Mouse (Mus musculus) yolk sac, embryonic 10.5 days (tissue): ENCODE data around the gene Arvcf.
A peak's percentile ranks its signal among the peaks of the same experiment; 100 is the strongest.

Source experiments
- DNase-seq: peaks from one replicate; pipeline ENCODE4 v3.0.0-alpha.2; 2017; ENCODE audit warnings: low spot score

Gene Arvcf

DNA sequence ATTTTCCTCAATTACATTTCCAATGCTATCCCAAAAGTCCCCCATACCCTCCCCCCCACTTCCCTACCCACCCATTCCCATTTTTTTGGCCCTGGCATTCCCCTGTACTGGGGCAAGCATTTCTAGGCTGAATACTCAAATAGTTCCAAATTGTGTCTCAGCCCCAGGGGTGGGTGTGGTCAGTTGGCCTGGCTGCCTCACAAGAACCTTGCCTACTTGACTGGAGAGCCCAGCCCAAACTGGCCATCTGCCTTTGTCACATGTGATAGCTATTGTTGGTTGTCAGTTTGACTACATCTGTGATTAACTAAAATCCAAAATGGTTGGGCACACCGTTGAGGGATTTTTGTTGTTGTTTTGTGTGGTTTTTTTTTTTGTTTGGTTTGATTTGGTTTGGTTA lies 9.0 kb downstream of the Arvcf start:
- no peak for DNase-seq

DNA sequence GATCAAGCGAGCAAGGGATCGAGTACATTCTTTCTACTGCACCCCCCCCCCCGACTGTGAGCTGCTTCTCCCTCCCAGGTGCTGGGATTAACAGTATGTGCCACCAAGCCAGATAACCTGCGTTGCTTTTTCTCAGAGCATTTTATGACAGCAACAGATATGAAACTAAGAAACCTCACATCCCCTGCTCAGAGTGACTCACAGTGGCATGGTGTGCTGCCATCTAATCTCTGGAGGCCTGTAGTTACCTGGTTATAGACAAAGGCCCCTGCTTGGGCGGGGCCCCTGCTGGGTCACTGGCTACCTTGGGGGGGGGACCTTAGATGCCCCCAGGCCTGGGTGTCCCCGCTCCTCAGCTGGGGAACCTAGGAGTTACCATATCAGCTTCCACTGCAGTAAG lies 10.0 kb downstream of the Arvcf start:
- no peak for DNase-seq

DNA sequence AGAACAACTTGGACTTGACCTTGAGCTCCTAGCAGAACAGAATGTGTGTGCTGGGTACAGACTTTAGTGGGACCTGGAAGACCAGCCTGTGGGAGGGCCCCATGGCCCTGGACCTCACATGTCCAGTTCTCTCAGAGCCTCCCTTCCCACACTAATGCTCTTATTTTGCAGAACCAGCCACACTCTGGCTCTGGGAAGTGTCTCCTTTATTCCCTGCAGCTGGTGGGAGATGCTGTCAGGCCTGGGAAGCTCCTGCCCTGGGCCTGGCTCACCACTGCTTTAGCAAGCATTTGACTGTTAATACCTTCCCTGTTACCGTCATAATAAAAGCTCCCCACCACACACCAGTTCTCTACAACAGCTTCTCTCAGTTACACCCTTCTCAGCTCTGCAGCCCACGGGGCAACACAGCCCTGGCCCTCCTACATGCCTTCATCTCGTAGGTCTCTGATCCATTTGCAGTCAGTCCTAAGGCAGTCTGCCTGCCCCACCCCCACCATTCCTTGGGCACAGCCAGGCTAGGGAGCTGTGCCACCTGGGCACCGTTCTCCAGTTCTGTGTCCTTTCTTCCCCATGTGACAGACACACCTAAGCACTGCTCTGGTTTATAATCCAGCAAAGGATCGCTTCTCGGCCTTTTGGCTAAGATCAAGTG lies 12.3 kb downstream of the Arvcf start:
- peak; percentile 34 for DNase-seq

DNA sequence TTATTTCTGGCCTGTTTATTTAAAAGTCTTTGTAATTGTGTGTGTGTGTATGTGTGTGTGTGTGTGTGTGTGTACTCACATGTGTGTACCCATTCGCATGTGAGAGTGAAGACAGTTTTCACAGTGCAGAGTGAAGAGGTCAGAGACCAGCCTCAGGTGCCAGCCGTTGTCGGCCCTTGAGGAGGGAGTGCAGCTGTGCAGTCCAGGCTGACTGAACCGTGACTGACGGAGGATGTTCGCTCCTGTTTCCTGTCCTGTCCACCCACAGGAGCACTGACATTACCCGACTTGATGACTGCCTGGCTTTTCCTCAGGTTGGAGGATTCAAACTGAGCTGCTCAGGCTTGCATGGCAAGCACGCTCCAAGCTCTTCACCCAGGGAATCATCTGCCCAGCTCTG lies 15.0 kb downstream of the Arvcf start:
- no peak for DNase-seq

DNA sequence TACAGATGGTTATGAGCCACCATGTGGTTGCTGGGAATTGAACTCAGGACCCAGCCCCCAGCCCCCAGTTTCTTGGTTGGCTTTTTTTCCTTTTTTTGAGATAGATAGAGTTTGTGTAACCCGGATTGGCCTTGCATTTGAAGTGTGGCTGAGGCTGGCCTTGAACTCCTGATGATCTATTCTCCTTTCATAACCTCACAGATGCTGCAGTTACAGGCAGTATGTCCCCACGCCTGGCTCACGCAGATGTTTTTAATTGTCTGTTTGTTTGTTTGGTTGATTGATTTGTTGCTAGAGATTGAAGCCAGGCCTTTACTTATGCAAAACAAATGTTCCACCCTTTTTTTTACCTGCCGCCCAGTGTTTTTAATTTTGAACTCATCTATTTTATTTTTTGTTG lies 18.9 kb downstream of the Arvcf start:
- DNase-seq, result no peak

DNA sequence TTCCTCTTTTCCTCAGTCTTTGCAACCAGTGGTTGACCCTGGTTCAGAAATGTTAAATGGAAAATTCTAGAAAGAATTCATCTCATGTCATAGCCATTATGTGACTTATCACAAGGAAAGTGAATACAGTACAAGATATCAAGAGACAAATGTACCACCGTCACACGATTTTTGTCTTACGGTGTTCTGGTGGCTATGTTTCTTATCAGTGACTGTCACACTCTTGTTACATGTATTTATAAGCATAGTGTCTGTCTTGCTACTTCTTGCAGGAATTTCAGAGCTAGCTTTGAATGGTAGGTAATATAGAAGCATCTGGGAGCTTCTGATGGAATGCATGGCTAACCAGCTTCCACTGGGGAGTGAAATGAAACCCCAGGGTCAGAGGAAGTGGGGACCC lies 22.2 kb downstream of the Arvcf start:
- DNase-seq, result no peak

DNA sequence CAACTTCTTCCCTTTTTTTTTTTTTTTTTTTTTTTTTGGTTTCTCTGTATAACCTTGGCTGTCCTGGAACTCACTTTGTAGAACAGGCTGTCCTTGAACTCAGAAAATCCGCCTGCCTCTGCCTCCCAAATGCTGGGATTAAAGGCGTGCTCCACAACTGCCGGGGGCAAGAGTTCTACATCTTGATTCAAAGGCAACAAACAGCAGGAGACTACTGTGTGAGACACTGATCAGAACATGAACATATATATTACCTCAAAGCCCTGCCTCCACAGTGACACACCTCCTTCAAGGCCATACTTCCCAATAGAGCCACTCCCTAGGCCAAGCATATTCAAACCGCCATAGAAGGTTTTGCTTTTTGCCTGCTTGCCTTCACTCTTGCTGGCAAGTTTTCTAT lies 25.6 kb downstream of the Arvcf start:
- DNase-seq, result no peak

DNA sequence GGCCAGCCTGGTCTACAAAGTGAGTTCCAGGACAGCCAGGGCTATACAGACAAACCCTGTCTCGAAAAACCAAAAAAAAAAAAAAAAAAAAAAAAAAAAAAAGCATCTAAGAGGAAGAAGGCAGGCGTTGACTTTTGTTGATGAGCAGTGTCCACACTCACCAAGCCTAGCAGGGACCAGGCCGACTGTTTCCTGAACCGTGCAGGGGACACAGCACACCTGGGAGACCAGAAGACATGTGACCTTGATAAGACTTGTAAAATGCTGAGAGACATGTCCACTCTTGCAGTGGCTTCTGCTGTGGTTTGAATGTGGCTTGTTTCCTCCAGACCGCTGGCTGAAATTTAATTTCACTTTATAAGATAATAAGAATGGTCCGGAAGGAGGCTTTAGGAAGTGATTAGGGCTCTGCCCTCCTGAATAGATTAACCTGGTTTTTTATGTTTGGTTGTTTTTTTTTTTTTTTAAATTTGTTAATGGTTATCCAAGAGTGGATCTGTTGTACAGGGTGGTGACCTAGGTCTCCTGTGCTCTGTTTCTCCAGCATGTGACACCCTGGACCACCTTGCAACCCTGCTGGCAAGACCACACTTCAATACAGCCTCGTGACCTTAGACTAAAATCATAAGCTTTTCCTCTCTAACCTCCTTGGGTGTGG lies 28.4 kb downstream of the Arvcf start:
- peak; percentile 62 for DNase-seq

DNA sequence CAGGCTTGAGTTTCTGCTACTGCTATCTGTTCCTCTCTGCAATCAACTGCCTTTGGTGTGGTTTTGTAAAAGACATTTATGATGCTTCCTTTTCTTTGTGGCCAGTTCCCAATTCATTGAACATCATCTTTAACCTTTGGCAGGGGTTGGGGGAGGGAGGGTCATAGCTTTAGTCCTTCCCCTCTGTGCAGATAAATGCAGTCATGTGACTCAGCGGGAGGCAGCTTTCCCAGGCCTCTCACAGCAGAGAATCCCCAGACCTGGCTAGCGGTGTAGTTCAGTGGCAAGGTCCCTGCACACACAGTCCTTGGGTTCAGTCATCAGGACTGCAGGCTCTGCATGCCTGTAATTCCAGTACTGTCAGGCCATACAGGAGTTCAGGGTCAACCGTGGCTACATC lies 29.2 kb downstream of the Arvcf start:
- peak; percentile 79 for DNase-seq

DNA sequence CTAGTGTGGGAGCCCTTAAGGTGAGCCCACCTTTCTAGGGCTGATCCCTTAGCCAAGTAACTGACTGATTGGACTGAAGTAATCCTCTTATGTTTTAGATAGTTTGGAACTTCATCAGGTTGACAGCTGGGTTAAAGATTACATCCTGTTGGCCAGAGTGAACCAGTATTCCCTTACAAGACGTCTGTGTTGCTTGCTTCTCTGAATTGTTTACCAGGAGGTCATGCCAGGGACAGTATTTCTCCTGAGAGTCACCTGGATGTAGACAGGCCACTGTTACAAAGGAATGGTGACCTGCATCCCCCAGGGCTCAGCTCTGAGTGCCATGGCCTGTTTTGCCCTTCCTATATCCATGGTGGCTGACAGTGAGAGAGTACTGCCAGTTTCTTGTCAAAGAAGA lies 30.5 kb downstream of the Arvcf start:
- DNase-seq, result no peak

DNA sequence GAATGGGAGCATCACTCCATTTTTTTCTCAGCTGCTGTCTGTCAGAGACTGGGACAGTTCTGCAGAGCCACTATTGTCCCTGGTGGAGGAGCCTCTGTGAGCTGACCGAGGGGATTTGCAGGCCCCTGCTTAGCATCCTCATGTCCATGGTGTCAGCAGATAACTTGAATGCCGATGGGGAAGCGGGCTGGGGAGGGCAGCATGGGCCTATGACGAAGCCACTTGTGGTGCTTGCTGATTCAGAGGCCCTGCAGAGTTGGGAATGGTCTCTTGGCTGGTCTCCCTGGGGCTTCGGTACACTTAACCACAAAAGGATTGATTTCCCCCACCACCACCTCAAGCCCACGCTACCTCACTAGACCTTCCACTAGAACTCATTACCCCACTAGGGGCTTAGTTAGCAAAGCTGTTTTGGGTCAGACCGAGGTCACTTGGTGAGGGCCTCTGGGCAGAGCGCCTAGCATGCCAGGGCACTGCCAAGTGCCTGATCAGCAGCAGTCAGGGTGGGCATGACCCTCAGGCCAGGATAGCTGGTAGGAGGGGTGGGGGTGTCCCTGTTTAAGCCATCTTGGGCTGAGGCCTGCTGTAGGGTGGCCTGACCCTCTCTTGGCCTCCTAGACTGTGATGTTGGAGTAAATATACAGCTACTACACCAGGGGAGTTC lies 31.5 kb downstream of the Arvcf start:
- no peak for DNase-seq

DNA sequence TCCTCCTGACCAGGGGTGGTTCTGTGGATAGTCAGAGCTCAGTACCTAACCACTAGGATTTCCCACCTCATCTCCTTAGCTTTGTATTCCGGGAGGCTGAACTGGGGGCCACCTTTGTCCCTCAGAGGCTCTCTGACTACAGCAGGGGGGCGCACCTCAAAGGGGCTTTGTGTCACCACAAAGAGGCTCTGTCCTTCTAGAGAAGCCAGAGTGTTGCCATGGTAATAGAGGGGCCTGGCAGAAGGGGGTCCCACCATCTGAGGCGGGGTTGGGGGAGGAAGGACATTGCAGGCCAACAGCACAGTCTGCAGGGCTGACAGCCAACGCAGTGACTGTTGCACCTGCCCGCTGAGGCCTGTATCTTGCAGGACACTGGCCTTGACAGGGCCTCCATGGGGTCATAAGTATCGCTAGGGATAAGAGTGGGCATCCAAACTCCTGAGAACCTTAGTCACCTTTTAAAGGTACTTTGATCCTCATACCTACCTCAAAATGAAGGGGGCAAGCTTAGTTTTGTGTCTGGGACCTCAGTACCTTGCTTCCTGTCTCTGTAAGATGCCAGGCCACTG lies 32.6 kb downstream of the Arvcf start:
- DNase-seq, result no peak

DNA sequence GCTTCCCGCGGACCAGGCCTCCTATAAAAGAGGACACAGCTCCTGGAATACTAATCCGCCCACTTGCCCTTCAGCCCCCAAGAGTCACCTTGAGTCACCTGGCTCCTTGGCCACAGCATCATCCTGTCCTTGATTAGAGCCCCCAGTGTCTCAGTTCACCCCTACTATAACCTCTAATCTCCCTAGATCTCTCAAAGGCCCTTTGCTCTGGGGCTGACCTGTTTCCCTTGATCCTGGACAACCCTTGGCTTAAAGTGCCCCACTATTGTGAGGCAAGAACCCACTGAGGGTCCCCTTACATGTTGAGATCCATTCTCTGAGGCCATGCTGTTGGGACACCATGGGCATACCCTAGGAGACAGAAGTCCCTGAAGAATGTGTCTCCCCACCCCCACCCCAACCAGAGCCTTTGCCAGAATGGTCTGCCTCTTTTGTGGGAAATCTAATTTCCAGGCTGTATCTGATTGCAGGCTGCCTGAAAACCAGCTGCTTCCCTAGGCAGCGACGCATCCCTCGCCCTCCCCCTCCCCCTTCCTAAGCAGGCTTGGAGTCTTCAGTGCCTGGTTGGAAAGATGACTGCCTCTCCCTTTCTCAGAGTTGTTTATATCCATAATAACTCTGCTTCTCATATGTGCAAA lies 33.8 kb downstream of the Arvcf start:
- peak; percentile 57 for DNase-seq

DNA sequence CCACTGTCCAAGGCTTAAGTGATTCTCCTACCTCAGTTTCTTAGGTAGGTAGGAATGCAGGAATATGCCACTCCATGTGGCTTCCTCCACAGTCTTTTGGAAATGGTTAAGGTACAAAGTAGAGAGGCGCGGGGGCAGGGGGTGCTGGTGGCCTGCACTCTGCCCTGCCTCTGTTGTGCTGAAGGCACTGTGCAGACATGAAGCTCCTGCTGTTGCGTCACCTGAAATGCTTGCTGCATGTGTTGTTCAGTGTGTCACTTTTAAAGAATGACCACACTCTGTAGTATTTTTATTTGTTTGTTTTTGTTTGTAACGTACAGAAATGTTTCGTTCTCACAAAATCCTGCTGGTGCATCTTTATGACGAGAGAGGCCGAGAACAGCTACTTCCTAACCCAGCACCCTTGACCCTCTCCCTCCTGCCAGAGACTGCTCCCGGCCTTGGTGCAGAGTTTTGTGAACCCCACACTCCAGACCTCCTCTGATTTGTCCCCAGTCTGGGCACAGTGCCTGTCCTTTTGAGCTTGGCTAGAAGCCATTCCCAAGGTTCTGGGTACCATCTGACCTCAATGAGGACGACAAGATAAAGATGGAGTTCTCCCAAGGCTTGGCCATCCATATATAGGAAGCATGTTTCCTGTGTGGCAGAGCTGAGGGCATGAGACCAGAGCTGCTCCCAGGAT lies 35.2 kb downstream of the Arvcf start:
- no peak for DNase-seq

DNA sequence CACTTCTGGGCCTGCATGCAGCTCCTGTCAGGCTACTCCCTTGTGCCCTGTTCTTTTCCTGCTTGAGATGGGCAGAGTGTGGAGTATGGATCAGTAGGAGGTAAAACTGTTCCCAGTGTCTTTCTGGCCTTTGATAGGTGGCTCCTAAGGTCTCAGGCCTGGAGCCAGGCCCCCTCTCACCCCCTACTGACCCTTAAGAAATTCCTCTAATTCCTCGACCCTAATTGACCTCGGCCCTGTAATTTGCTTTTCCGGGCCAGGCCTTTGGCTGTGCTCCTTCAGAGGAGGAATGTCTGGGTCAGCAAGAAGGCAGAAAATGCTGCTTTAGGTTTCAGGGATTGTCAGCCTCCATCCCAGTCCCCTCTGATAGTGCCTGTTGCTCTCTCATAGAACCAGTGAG lies 35.8 kb downstream of the Arvcf start:
- peak; percentile 58 for DNase-seq

DNA sequence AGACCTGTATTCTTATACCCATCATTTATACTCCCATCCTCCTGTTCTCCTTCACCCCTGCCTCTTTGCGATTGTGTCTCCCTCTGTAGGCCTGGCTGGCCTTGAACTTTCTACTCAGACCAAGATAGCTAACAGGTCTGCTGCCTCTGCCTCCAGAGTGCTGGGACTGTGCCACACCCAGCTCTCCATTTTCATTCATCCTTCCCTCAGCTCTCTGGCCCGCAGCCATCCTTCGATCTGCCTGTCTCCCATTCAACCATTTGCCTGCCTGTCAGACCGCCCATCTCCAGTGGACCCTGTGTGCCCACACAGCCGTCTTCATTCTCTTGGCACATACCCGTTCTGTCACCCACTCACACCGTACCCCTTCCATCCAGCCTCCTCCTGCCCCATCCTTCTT lies 36.2 kb downstream of the Arvcf start:
- DNase-seq, result no peak

DNA sequence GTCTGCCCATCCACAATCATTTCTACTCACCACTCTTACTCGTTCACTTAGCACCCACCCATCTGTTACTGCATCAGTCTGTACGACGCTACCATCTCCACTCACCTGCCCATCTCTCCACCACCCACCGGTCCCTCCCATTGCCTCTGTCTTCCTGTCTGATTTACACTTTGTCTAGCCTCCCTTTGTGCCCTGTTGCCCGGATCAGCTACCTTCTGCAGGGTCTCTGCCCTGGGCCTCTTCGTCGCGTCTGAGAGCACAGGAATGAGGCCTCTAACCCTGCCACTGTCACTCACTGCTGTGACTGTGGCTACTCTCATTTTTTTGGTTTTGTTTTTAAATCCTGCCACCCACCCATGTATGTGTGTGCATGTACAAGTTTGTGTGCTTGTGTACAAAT lies 36.7 kb downstream of the Arvcf start:
- DNase-seq, result no peak

DNA sequence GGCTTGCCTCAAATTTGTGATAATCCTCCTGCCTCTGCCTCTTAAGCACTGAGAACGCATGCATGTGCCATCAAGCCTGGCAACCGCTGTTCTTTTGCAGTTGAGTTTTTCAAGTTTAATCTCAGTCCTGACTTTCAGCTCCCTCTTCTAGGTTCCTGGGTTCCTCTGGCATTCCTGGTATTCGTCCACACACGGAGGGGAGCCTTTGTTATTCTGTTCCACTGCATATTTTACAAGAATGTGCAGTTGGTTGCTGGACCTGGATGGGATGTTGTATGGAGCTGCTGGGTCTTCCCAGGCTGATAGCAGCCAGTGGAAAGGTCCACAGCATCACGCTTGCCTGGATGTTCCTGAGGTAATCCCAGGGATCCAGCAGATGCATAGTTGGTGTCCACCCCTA lies 37.4 kb downstream of the Arvcf start:
- DNase-seq, result no peak

DNA sequence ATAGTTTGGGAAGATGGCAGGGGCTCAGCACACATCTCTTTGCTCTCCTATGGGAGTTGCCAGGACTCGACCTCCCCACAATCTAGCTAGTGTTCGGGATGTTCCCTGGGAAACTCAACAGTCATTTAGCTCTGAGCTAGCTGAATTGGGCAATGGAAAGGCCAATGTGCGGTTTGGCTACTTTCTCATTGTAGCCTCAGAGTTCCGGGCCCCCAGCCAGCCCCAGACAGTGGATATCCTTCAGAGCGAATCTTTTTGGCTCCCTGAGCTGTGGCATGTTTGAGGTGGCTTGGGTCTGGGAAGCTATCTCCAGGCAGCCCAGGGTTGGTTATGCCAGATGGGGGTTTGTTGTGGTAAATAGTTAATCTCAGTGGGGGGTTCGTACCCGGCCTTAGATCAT lies 38.5 kb downstream of the Arvcf start:
- no peak for DNase-seq

DNA sequence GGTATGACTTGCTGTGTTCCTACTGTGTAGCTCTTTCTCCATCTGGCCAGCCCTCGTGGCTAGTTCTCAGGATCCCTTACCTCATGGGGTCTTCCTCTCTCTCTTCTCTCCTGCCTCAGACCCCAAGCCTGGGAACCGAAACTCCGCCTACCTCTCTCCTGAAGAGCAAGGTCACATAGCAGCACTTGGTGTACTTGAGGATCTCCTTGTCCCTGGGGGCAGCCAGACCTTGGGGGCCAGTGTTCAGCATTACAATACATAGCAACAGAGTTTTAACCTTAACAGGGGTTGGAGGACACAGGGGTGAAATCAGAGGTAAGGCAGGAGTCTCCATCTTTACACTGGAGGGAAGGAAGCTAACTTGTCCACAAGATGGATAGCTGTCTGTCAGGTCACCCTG lies 39.0 kb downstream of the Arvcf start:
- DNase-seq, result no peak

DNA sequence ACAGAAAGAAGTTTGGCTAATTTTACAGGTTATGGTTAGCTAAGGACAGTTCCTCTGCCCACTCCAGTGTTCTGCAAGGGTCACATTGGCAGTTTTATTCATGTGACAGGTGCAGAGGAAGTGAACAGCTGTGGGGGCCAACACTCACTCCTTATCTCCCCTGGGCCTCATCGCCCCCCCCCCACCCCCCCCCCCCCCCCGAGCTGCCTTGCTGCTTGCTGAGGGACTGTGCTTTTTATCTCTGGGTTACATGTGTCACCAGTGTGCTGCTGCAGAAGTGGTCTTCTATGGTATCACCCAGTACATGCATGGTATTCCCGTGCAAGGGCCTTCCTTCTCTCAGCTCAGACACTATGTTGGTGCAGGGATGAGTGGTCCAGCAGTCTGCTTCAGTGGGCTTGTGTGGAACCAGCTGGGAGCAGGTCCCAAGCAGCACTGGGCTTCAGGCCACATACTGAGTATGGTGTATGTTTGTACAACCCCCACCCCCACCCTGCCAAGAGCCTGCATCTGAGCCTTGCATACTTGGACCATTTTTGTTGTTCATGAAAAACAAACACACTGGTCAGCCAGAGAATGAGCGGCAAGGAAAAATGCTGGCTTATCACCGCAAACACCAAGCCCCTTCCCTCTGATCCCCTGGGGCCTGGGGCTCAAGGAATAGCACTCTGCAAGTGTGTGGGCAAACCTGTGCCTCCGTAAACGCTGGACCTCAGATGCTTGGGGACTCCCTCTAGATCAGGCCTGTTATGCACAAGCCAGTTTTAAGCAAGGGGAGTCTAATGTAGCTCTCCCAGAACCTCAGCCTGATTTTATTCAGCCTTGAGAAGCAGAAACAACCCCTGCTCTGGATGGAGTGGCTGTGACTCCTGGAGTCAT lies 40.0 kb downstream of the Arvcf start:
- no peak for DNase-seq
